Mouse (Mus musculus): Measurements from ENCODE around the gene Rpl13. TPM values are rescaled to one million over a fixed set of nuclear protein-coding genes. Genes with fewer than 3 reads are reported as not detected.

Rpl13 gene
- polyA plus RNA-seq, 1 experiment = 834 TPM

- H3K36me3 ChIP-seq (ENCODE audit: control insufficient read depth, insufficient read depth, low read length) = peaks cover 1% of the 10 kb centered on the region
- peaks cover 3% of the 10 kb centered on the region for H3K4me1 ChIP-seq (ENCODE audit: control insufficient read depth, insufficient read depth, low read length)
- no peak overlapping the region for H3K27ac ChIP-seq (ENCODE audit: control insufficient read depth, insufficient read depth, low read depth, low read length)
- H3K4me3 ChIP-seq (ENCODE audit: control insufficient read depth, low read depth, low read length) = no peak overlapping the region
- TF ChIP-seq CTCF (IDR thresholded peaks at IDR 0.05; ENCODE audit: control insufficient read depth, insufficient read depth, insufficient replicate concordance, low read depth, low read length) (no peak), POLR2A (IDR thresholded peaks at IDR 0.05; ENCODE audit: control insufficient read depth, low read depth, low read length) (no peak)
- no peaks in the 10 kb centered on the region for H3K27me3 ChIP-seq (ENCODE audit: control insufficient read depth, insufficient read depth, low read length)
Measured at GRCm38 (mm10) chr8:123071176-123071575, 31.0 kb upstream of the Rpl13 start.

GRCm38 (mm10) chr8:123077213-123077612, 24.9 kb upstream of the Rpl13 start:
- Histone ChIP-seq H3K27ac (ENCODE audit: control insufficient read depth, insufficient read depth, low read depth, low read length) (no peak overlapping the region), H3K4me1 (ENCODE audit: control insufficient read depth, insufficient read depth, low read length) (no peaks in the 10 kb centered on the region), H3K36me3 (ENCODE audit: control insufficient read depth, insufficient read depth, low read length) (peaks cover 1% of the 10 kb centered on the region), H3K4me3 (ENCODE audit: control insufficient read depth, low read depth, low read length) (no peak overlapping the region), H3K27me3 (ENCODE audit: control insufficient read depth, insufficient read depth, low read length) (no peaks in the 10 kb centered on the region)
- TF ChIP-seq CTCF (IDR thresholded peaks at IDR 0.05; ENCODE audit: control insufficient read depth, insufficient read depth, insufficient replicate concordance, low read depth, low read length) = no peak
- no peak for TF ChIP-seq POLR2A (IDR thresholded peaks at IDR 0.05; ENCODE audit: control insufficient read depth, low read depth, low read length)

GRCm38 (mm10) chr8:123082993-123083392, 19.2 kb upstream of the Rpl13 start:
- H3K4me1 ChIP-seq (ENCODE audit: control insufficient read depth, insufficient read depth, low read length) = no peaks in the 10 kb centered on the region
- no peaks in the 10 kb centered on the region for H3K27me3 ChIP-seq (ENCODE audit: control insufficient read depth, insufficient read depth, low read length)
- no peak overlapping the region for H3K27ac ChIP-seq (ENCODE audit: control insufficient read depth, insufficient read depth, low read depth, low read length)
- H3K4me3 ChIP-seq (ENCODE audit: control insufficient read depth, low read depth, low read length) = no peak overlapping the region
- H3K36me3 ChIP-seq (ENCODE audit: control insufficient read depth, insufficient read depth, low read length) = peaks cover 8% of the 10 kb centered on the region
- TF ChIP-seq CTCF (IDR thresholded peaks at IDR 0.05; ENCODE audit: control insufficient read depth, insufficient read depth, insufficient replicate concordance, low read depth, low read length) = no peak
- no peak for TF ChIP-seq POLR2A (IDR thresholded peaks at IDR 0.05; ENCODE audit: control insufficient read depth, low read depth, low read length)

- TF ChIP-seq CTCF (IDR thresholded peaks at IDR 0.05; ENCODE audit: control insufficient read depth, insufficient read depth, insufficient replicate concordance, low read depth, low read length) (no peak), POLR2A (IDR thresholded peaks at IDR 0.05; ENCODE audit: control insufficient read depth, low read depth, low read length) (no peak)
- no peaks in the 10 kb centered on the region for H3K27me3 ChIP-seq (ENCODE audit: control insufficient read depth, insufficient read depth, low read length)
- no peaks in the 10 kb centered on the region for H3K4me1 ChIP-seq (ENCODE audit: control insufficient read depth, insufficient read depth, low read length)
- no peak overlapping the region for H3K4me3 ChIP-seq (ENCODE audit: control insufficient read depth, low read depth, low read length)
- H3K36me3 ChIP-seq (ENCODE audit: control insufficient read depth, insufficient read depth, low read length) = peaks cover 7% of the 10 kb centered on the region
- no peak overlapping the region for H3K27ac ChIP-seq (ENCODE audit: control insufficient read depth, insufficient read depth, low read depth, low read length)
Measured at GRCm38 (mm10) chr8:123083610-123084009, 18.5 kb upstream of the Rpl13 start.

- Histone ChIP-seq H3K27me3 (ENCODE audit: control insufficient read depth, insufficient read depth, low read length) (no peaks in the 10 kb centered on the region), H3K27ac (ENCODE audit: control insufficient read depth, insufficient read depth, low read depth, low read length) (no peak overlapping the region), H3K4me1 (ENCODE audit: control insufficient read depth, insufficient read depth, low read length) (no peaks in the 10 kb centered on the region), H3K4me3 (ENCODE audit: control insufficient read depth, low read depth, low read length) (no peak overlapping the region), H3K36me3 (ENCODE audit: control insufficient read depth, insufficient read depth, low read length) (peaks cover 8% of the 10 kb centered on the region)
- no peak for TF ChIP-seq POLR2A (IDR thresholded peaks at IDR 0.05; ENCODE audit: control insufficient read depth, low read depth, low read length)
- no peak for TF ChIP-seq CTCF (IDR thresholded peaks at IDR 0.05; ENCODE audit: control insufficient read depth, insufficient read depth, insufficient replicate concordance, low read depth, low read length)
Measured at GRCm38 (mm10) chr8:123087289-123087688, 14.9 kb upstream of the Rpl13 start.

GRCm38 (mm10) chr8:123097216-123097615, 4.9 kb upstream of the Rpl13 start:
- no peak overlapping the region for H3K27ac ChIP-seq (ENCODE audit: control insufficient read depth, insufficient read depth, low read depth, low read length)
- H3K4me1 ChIP-seq (ENCODE audit: control insufficient read depth, insufficient read depth, low read length) = no peaks in the 10 kb centered on the region; the same call in 1 of the 2 replicates
- no peak overlapping the region for H3K4me3 ChIP-seq (ENCODE audit: control insufficient read depth, low read depth, low read length)
- H3K36me3 ChIP-seq (ENCODE audit: control insufficient read depth, insufficient read depth, low read length) = no peaks in the 10 kb centered on the region; the same call in 1 of the 2 replicates
- TF ChIP-seq CTCF (IDR thresholded peaks at IDR 0.05; ENCODE audit: control insufficient read depth, insufficient read depth, insufficient replicate concordance, low read depth, low read length) = no peak
- TF ChIP-seq POLR2A (IDR thresholded peaks at IDR 0.05; ENCODE audit: control insufficient read depth, low read depth, low read length) = no peak
- H3K27me3 ChIP-seq (ENCODE audit: control insufficient read depth, insufficient read depth, low read length) = no peaks in the 10 kb centered on the region

- Histone ChIP-seq H3K27ac (ENCODE audit: control insufficient read depth, insufficient read depth, low read depth, low read length) (no peak overlapping the region), H3K36me3 (ENCODE audit: control insufficient read depth, insufficient read depth, low read length) (no peaks in the 10 kb centered on the region; the same call in 1 of the 2 replicates)
Measured at GRCm38 (mm10) chr8:123097786-123098584, 4.2 kb upstream of the Rpl13 start.

More at GRCm38 (mm10) chr8:123097786-123098584, 4.2 kb upstream of the Rpl13 start:
- no peak overlapping the region for H3K4me3 ChIP-seq (ENCODE audit: control insufficient read depth, low read depth, low read length)
- TF ChIP-seq CTCF (IDR thresholded peaks at IDR 0.05; ENCODE audit: control insufficient read depth, insufficient read depth, insufficient replicate concordance, low read depth, low read length) (no peak), POLR2A (IDR thresholded peaks at IDR 0.05; ENCODE audit: control insufficient read depth, low read depth, low read length) (no peak)
- H3K27me3 ChIP-seq (ENCODE audit: control insufficient read depth, insufficient read depth, low read length) = no peaks in the 10 kb centered on the region
- H3K4me1 ChIP-seq (ENCODE audit: control insufficient read depth, insufficient read depth, low read length) = peaks cover 2% of the 10 kb centered on the region; the same call in 1 of the 2 replicates
